ENCODE assay signal across 25 mouse cellular contexts in the genomic region with DNA sequence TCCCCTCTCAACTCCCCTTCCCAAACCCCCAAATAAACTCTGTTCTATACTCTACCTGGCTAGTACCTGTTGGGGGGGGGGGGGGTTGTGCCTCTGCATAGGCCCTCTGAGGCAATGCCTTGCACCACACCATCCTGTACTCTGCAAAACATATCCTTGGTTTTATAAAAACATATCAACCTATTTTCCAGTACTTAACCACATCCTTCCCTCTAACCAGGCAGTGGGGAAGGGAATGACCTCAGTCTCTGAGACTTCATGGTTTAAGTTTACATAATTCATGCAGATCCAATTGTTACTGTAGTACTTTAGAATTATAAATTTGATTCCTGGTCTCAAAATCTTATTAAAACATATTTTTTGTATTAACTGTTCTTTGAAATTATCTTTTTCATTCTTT.
DNase-seq lines count a peak whose midpoint lies in the region; ATAC-seq lines count a peak whose summit lies in the region.
"Had no signal": no experiment of that assay in that cellular context is flagged by ENCODE, and none has a peak within 500 bp of the region (broad histone marks: within the 10 kb centered on the region; RNA-seq: fewer than 3 reads in every experiment).

No protein-coding gene starts in this region.

- no peak overlapping the region for H3K27ac ChIP-seq in liver, embryonic 12.5 days
- H3K27ac ChIP-seq: embryonic facial prominence, embryonic 10.5 days; embryonic facial prominence, embryonic 12.5 days; forebrain, embryonic 13.5 days; forebrain, embryonic 15.5 days had no signal

- H3K27me3 ChIP-seq in liver, embryonic 12.5 days (replicated peaks) = no peaks in the 10 kb centered on the region
- H3K27me3 ChIP-seq: CH12.LX; embryonic facial prominence, embryonic 12.5 days; forebrain, embryonic 13.5 days; forebrain, embryonic 15.5 days; Patski had no signal

- no peaks in the 10 kb centered on the region for H3K36me3 ChIP-seq in liver, embryonic 12.5 days
- H3K36me3 ChIP-seq: embryonic facial prominence, embryonic 10.5 days; embryonic facial prominence, embryonic 12.5 days; forebrain, embryonic 15.5 days; G1E had no signal

- no peak overlapping the region for H3K4me2 ChIP-seq in liver, embryonic 12.5 days
- H3K4me2 ChIP-seq: embryonic facial prominence, embryonic 12.5 days; forebrain, embryonic 13.5 days; forebrain, embryonic 15.5 days had no signal

- no peak overlapping the region for H3K4me3 ChIP-seq in liver, embryonic 12.5 days
- H3K4me3 ChIP-seq: embryonic facial prominence, embryonic 10.5 days; embryonic facial prominence, embryonic 12.5 days; forebrain, embryonic 13.5 days; forebrain, embryonic 15.5 days had no signal

- ATAC-seq in common myeloid progenitor, adult 5-6 weeks (replicated peaks; ENCODE audit: low read depth, poor library complexity, severe bottlenecking) = peak; percentile 53
- ATAC-seq in megakaryocyte progenitor cell, adult 5-6 weeks (replicated peaks; ENCODE audit: poor library complexity) = 0 out of 2 replicates have a peak, but pooled peaks have one; percentile 14
- no peak; the same call in 1 of the 2 replicates for ATAC-seq in granulocyte monocyte progenitor cell, adult 5-6 weeks (replicated peaks; ENCODE audit: poor library complexity, severe bottlenecking)
- no peak for ATAC-seq in liver, embryonic 12.5 days
- ATAC-seq: activated CD4-positive, CD25-positive, alpha-beta regulatory T cell, adult 4 months; CD4-positive, CD25-positive, alpha-beta regulatory T cell, adult 4 months; forebrain, embryonic 13.5 days; forebrain, embryonic 15.5 days; forebrain, postnatal 0 days; Patski had no signal

- peak; percentile 5 for DNase-seq in 416B (ENCODE audit: low read depth)
- DNase-seq: adrenal gland, adult 8-10 months; adrenal gland, postnatal 14 days; adrenal gland, postnatal 36 days; B cell, adult 2 months; cerebellum, adult 11-12 months; cerebellum, adult 2 months; cerebellum, adult 9-10 months; cerebellum, postnatal 10 days; cerebellum, postnatal 25 days; embryo, embryonic 11 days; forebrain, postnatal 0 days had no signal

- no peaks in the 10 kb centered on the region for H3K9me3 ChIP-seq in liver, embryonic 12.5 days (replicated peaks)
- H3K9me3 ChIP-seq: embryonic facial prominence, embryonic 10.5 days; embryonic facial prominence, embryonic 12.5 days; forebrain, embryonic 13.5 days; forebrain, embryonic 15.5 days; G1E had no signal

- no peaks in the 10 kb centered on the region for H3K4me1 ChIP-seq in liver, embryonic 12.5 days
- H3K4me1 ChIP-seq: embryonic facial prominence, embryonic 10.5 days; embryonic facial prominence, embryonic 12.5 days; forebrain, embryonic 13.5 days; forebrain, embryonic 15.5 days had no signal

- no peak overlapping the region for H3K9ac ChIP-seq in liver, embryonic 12.5 days
- H3K9ac ChIP-seq: embryonic facial prominence, embryonic 12.5 days; forebrain, embryonic 13.5 days; forebrain, embryonic 15.5 days; forebrain, postnatal 0 days had no signal

Comparison
In these comparisons a context has a peak if more than half of its experiments do, and no peak if none do; other contexts are left out.
1. ATAC-seq: peak in common myeloid progenitor, adult 5-6 weeks (single experiment) and megakaryocyte progenitor cell, adult 5-6 weeks (single experiment); none in granulocyte monocyte progenitor cell, adult 5-6 weeks (single experiment) and liver, embryonic 12.5 days (single experiment).